Mouse (Mus musculus) heart, postnatal 36 days (tissue): ENCODE data around the gene Tgds. TPM values are rescaled to one million over a fixed set of nuclear protein-coding genes. Genes with fewer than 3 reads are reported as not detected.
A peak's percentile ranks its signal among the peaks of the same experiment; 100 is the strongest.

ENCODE experiments used
- DNase-seq, 2 experiments: peaks; one replicate each; pipeline ENCODE4 v3.0.0; 2021 to 2022
- intact Hi-C: fragments of 180-260 bp; cut with DNase I; formaldehyde crosslinking; loops from one replicate; pipeline ENCODE4 v1.15.1; 2025
- total RNA-seq, 2 experiments: library from RNA; stranded (reverse); gene quantifications; 2 replicates each; pipeline ENCODE4 v1.2.3; 2021

Gene Tgds
- total RNA-seq, 2 experiments from 2014 or later, result 9.2 to 9.6 TPM

- intact Hi-C loops, result no loop called here
- DNase-seq, result peak in 1 of 2 experiments; percentile 19
These were observed 63.0 kb downstream of the Tgds start for GRCm38 (mm10) chr14:118069439-118070079.

Other genes with a start within 250 kb of the Tgds start
- 1 to 10 TPM; 2.7 to 2.9 TPM for gene Dct, start 80.5 kb downstream of the Tgds start, total RNA-seq
- gene Gpr180, start 4.4 kb upstream of the Tgds start, total RNA-seq, result 10 to 100 TPM; 20.8 to 21.3 TPM
- gene Sox21, start 104.3 kb upstream of the Tgds start, total RNA-seq, result not detected
- not detected for gene Gm9376, start 134.2 kb upstream of the Tgds start, total RNA-seq